Mouse (Mus musculus) layer of hippocampus, adult 2 months (tissue): Measurements from ENCODE around the gene Rnf187. TPM values are rescaled to one million over a fixed set of nuclear protein-coding genes. Genes with fewer than 3 reads are reported as not detected.

Experiments
- DNase-seq, 2 experiments: peaks; one replicate each; pipeline ENCODE4 v3.0.0; 2022; ENCODE audit warnings: low spot score in 2 of 2
- H3K27ac ChIP-seq: fragments of 200-600 bp; 2 replicates; pipeline ENCODE4 v1.8.1; 2022
- H3K4me3 ChIP-seq: fragments of 200-600 bp; 2 replicates; pipeline ENCODE4 v1.8.1; 2022; ENCODE audit warnings: mild to moderate bottlenecking
- CTCF ChIP-seq: fragments of 200-600 bp; conservative IDR thresholded peaks from 2 replicates; pipeline ENCODE4 v1.8.1; 2022; ENCODE audit warnings: antibody characterized with exemption, mild to moderate bottlenecking, moderate library complexity
- microRNA-seq, 2 experiments: library from miRNA; unstranded; fragments of <30 nt; microRNA quantifications; one replicate each; pipeline ENCODE4 v1.2.0; 2021
- total RNA-seq, 2 experiments: library from RNA; stranded (reverse); gene quantifications; 2 replicates each; pipeline ENCODE4 v1.2.3; 2021

Rnf187 gene
- total RNA-seq, 2 experiments from 2014 or later, result 462 to 508 TPM

DNA sequence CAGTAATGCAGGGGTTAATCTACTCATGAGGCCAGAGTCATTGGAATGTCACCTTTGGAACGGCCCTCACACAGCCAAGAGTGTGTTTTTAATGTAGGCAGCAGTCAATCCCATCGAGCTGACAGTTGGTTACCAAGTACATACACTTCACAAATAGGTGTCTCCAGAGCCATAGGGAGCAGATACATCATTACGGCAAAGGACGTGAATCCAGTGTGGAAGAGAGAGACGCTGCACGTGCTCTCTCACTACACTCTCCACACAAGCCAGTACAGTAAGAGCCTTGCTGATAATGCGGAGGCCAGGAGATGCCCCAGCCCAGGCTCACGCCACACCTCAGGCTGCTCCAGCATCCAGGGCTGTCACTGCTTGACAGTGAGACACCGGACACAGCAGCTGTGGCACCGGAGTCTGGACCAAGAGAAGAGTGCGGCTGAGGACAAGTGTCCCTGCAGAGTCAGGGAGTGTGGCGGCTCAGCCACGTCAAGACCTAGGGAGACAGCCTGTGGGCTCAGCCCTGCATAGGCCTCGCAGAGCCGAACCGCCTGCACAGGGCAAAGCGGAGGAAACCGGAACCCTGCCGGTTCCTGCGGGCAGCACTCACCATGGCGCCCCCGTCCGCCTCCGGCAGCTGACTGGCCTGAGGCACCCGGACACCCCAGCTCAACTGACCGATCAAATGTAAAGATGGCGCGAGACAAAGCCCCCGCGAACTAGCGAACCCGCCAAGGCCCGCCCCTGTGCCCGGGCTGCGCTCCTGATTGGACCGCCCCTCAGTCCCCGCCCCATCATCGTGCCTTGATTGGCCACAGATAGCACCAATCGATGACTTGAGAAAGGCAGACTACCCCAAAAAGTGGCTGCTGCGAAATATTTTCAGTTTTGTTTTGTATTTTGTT is 35.0 kb downstream of the Rnf187 start, which contains the start of gene Zfp39:
Gene Zfp39 (minus strand): TSS at position 715 of the 899 bp plus-strand sequence.
- H3K27ac ChIP-seq, result peak within 1 kb of the TSS; percentile 90
- H3K4me3 ChIP-seq, result peak within 1 kb of the TSS; percentile 58
- peak; percentile 94 to 97 for DNase-seq
- 0 out of 2 replicates have a peak, but pooled peaks have one; percentile 5 for TF ChIP-seq CTCF

DNA sequence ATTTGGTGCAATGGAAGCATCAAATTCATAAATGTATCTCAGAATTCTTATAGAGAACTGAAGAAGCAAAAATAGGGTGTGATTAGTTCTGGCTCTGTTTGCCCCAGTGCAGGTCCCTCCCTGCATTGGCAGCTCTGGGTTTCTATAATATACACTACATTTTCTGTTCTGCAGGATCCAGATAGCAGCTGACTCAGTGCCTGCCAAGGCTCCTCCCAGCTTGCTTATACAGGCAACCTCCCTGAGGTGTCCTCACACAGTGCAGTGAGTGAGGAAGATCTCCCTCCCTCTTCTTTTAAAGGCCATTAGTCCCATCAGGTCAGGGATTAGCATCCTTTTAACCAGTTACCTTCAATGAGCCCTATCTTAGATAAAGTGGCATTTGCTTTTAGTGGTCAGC is 37.6 kb downstream of the Rnf187 start:
- no peak overlapping the region for H3K27ac ChIP-seq
- H3K4me3 ChIP-seq, result no peak overlapping the region
- TF ChIP-seq CTCF, result no peak
- no peak for DNase-seq

DNA sequence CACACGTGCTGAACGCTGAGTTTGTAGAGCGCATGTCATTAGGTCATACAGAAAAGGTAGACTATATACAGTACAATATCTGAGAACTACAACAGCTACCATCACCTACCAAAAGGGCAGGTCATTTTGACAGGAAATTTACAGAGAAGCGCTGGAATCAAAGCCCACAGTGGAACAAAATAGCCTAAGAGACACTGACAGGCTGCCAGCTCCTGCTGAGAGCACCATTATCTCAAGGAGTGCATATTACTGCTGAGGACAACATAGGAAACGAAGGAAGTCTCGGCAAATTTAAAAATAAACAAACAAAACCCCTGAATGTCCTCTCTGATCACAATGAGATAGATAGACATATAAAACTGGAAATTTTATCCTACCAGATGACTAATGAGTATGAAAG is 41.2 kb downstream of the Rnf187 start:
- Histone ChIP-seq H3K27ac (no peak overlapping the region), H3K4me3 (no peak overlapping the region)
- no peak for DNase-seq
- no peak for TF ChIP-seq CTCF

DNA sequence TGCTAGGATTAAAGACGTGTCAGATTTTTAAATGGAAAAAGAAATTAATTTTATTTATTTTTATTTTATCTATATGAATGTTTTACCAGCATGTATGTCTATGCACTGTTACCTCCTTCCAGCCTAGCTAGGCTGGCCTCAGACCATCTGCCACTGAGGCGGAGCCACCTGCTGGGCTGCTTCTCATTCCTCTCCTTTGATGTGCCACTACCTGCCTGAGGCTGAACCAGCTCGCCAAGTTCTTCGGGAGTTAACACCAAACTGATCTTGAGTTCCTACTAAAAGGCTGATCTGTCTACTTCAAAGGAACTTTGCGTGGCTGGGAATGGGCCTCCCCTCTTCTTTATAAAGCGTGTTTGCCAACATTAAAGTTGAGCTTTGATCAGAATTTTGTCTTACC is 44.3 kb downstream of the Rnf187 start:
- no peak for TF ChIP-seq CTCF

DNA sequence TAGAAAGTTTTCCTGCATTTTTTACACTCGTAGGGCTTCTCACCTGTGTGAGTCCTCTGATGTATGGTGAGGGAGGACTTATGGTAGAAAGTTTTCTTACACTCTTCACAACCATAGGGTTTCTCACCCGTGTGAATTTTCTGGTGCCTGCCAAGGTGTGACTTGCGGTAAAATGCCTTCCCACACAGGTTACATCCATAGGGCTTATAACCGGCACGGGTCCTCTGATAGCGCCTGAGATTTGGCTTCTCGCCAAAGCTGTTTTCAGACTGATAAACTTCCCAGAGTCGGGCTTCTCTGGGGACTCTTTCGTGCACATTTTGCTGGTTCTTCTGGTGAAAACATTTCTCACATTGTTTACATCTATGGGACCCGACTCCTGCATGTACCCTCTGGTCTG is 48.2 kb downstream of the Rnf187 start:
- Histone ChIP-seq H3K4me3 (no peak overlapping the region), H3K27ac (no peak overlapping the region)
- DNase-seq, result no peak
- no peak for TF ChIP-seq CTCF

More for the DNA sequence above, 44.3 kb downstream of the Rnf187 start:
- no peak overlapping the region for H3K27ac ChIP-seq
- DNase-seq, result no peak
- no peak overlapping the region for H3K4me3 ChIP-seq

DNA sequence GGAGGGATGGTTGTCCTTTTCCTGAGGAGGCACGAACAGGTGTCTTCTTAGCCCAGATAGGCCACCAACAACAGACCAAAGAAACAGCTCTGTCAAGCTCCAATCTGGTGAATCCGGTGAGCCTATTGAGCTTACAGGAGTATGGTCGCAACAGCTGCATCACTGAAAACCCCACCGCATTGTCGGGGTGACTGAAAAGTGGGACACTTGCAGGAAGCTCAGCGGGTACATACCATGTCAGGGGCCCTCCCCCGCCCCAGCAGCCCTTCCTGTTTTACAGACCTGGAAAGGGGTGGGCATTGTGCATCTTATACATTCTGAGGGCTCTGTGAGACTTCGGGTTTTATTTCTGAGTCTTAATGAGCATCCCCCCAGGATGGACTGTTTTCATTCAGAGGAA is 55.0 kb downstream of the Rnf187 start:
- H3K27ac ChIP-seq, result no peak overlapping the region
- no peak overlapping the region for H3K4me3 ChIP-seq
- no peak for DNase-seq
- no peak for TF ChIP-seq CTCF

Small RNA genes within 50 kb of the gene (microRNA-seq; reads per million reads assigned to microRNA genes)
- 0 reads per million in 2 experiments for gene Gm44313

Other genes starting within 250 kb of the Rnf187 start
- not detected for gene Olfr319, start 239.8 kb downstream of the Rnf187 start, total RNA-seq
- not detected for gene Olfr318, start 214.9 kb downstream of the Rnf187 start, total RNA-seq
- under 1 TPM; 0.20 to 0.25 TPM for gene Olfr317, start 199.7 kb downstream of the Rnf187 start, total RNA-seq
- under 1 TPM; 0.61 to 0.77 TPM for gene Olfr316, start 186.2 kb downstream of the Rnf187 start, total RNA-seq
- gene Olfr315, start 165.7 kb downstream of the Rnf187 start, total RNA-seq, result not detected
- gene Olfr314, start 156.0 kb downstream of the Rnf187 start, total RNA-seq, result not detected
- gene Fam183b, start 137.0 kb downstream of the Rnf187 start, total RNA-seq, result 1 to 10 TPM; 6.3 to 7.5 TPM
- gene Olfr313, start 123.9 kb downstream of the Rnf187 start, total RNA-seq, result not detected
- gene Olfr312, start 109.7 kb downstream of the Rnf187 start, total RNA-seq, result not detected
- not detected for gene Olfr311, start 99.7 kb downstream of the Rnf187 start, total RNA-seq
- gene Gm12258, start 91.8 kb downstream of the Rnf187 start, total RNA-seq, result 10 to 100 TPM; 20.9 to 22.3 TPM
- 10 to 100 TPM; 11.2 to 12.0 TPM for gene 2810021J22Rik, start 71.7 kb downstream of the Rnf187 start, total RNA-seq
- 10 to 100 TPM in 1 of 2 experiments, 1 to 10 TPM in 1; 9.9 to 10.3 TPM for gene Zfp39, start 34.7 kb downstream of the Rnf187 start, total RNA-seq
- not detected for gene Btnl10, start 21.0 kb downstream of the Rnf187 start, total RNA-seq
- 100 to 1,000 TPM in 1 of 2 experiments, 10 to 100 TPM in 1; 91.3 to 103 TPM for gene Hist3h2ba, start 10.0 kb upstream of the Rnf187 start, total RNA-seq
- gene Hist3h2a, start 15.8 kb upstream of the Rnf187 start, total RNA-seq, result 10 to 100 TPM; 66.0 to 69.3 TPM
- gene Trim17, start 15.8 kb upstream of the Rnf187 start, total RNA-seq, result 1 to 10 TPM; 5.3 to 6.5 TPM
- 10 to 100 TPM; 32.5 to 35.5 TPM for gene Trim11, start 39.2 kb upstream of the Rnf187 start, total RNA-seq
- gene Obscn, start 197.5 kb upstream of the Rnf187 start, total RNA-seq, result 1 to 10 TPM; 1.2 to 1.5 TPM
- gene Iba57, start 224.8 kb upstream of the Rnf187 start, total RNA-seq, result 1 to 10 TPM; 7.8 to 8.7 TPM
- gene Gjc2, start 244.3 kb upstream of the Rnf187 start, total RNA-seq, result 10 to 100 TPM; 10.2 to 10.8 TPM